Mouse (Mus musculus) liver, adult 2 months (tissue): ENCODE results near the gene Stard5. TPM values are rescaled to one million over a fixed set of nuclear protein-coding genes. Genes with fewer than 3 reads are reported as not detected.
A peak's percentile ranks its signal among the peaks of the same experiment; 100 is the strongest.

ENCODE experiments used
- DNase-seq: peaks from one replicate; pipeline ENCODE4 v3.0.0-alpha.2; 2011; ENCODE audit warnings: low read depth, low spot score; ENCODE audit errors: extremely low read depth
- H3K27ac ChIP-seq: fragments of 200-500 bp; replicated peaks from 2 replicates; pipeline ENCODE4 v1.5.1; 2012; ENCODE audit warnings: low read depth, mild to moderate bottlenecking, control low read depth, inconsistent platforms, low read length; ENCODE audit not compliant: insufficient read depth
- H3K27me3 ChIP-seq: fragments of 200-500 bp; 2 replicates; pipeline ENCODE4 v1.6.1; 2012; ENCODE audit warnings: mild to moderate bottlenecking, moderate library complexity, low read length, inconsistent platforms; ENCODE audit not compliant: control insufficient read depth, insufficient read depth
- H3K36me3 ChIP-seq: fragments of 200-500 bp; 2 replicates; pipeline ENCODE4 v1.6.1; 2012; ENCODE audit warnings: low read length, inconsistent platforms; ENCODE audit not compliant: control insufficient read depth, insufficient read depth
- H3K4me1 ChIP-seq: fragments of 200-500 bp; 2 replicates; pipeline ENCODE4 v1.6.1; 2011; ENCODE audit warnings: low read length; ENCODE audit not compliant: control insufficient read depth, insufficient read depth
- H3K4me3 ChIP-seq: fragments of 200-500 bp; 2 replicates; pipeline ENCODE4 v1.5.1; 2011; ENCODE audit warnings: low read depth, mild to moderate bottlenecking, control low read depth, low read length, moderate library complexity; ENCODE audit not compliant: insufficient read depth
- H3K79me2 ChIP-seq: fragments of 200-500 bp; 2 replicates; pipeline ENCODE4 v1.6.1; 2012; ENCODE audit warnings: inconsistent platforms, mild to moderate bottlenecking, low read length, moderate library complexity; ENCODE audit not compliant: control insufficient read depth, insufficient read depth
- H3K9ac ChIP-seq: fragments of 200-500 bp; 2 replicates; pipeline ENCODE4 v1.6.1; 2012; ENCODE audit warnings: low read depth, mild to moderate bottlenecking, control low read depth, inconsistent platforms, low read length
- CTCF ChIP-seq: fragments of 200-500 bp; IDR thresholded peaks from 2 replicates; pipeline ENCODE4 v1.5.1; 2011; ENCODE audit warnings: low read depth, low read length, control low read depth
- POLR2A ChIP-seq: fragments of 200-500 bp; IDR thresholded peaks from 2 replicates; pipeline ENCODE4 v1.6.1; 2011; ENCODE audit warnings: low read length, control low read depth; ENCODE audit not compliant: insufficient read depth; ENCODE audit errors: extremely low read depth
- WGBS: fragments of 180-500 bp; shearing (Covaris S2); methylation state at CpG from one replicate; pipeline ENCODE4 v1.1.7; 2018; 5-methylcytosine and 5-hydroxymethylcytosine counted together
- polyA plus RNA-seq: library from polyadenylated mRNA; depleted of rRNA; stranded (reverse); fragments of >200 nt; gene quantifications from 2 replicates; pipeline ENCODE4 v1.2.3, GENCODE M21; 2012
- total RNA-seq: library from RNA; depleted of rRNA; stranded (reverse); fragments of >200 nt; gene quantifications from 2 replicates; pipeline ENCODE4 v1.2.3, GENCODE M21; 2014

The Stard5 gene
- total and polyA plus RNA-seq, 2 experiments = 66.9 to 130 TPM

DNA sequence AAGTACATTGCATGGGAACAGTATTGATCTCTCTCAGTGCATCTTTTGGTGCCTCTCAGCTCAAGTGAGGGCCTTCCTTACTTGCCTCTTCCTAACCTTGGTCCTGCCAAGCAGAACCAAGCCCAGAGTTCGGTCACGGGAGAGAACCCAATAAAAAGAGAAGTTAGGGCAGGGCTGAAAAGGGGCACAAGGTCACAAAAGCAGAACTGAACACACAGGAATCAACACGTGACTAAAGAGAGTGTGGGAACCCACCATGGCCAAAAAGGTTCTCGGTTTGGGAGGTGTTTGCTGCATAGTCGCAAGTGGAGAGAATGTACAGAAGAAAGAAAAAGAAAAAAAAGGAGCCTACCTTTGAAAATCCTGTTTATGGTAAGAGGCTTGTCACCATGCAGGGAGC is 13.7 kb downstream of the Stard5 start:
- peaks cover 8% of the 10 kb centered on the region for H3K4me1 ChIP-seq
- no peaks in the 10 kb centered on the region for H3K27me3 ChIP-seq
- TF ChIP-seq POLR2A (no peak), CTCF (no peak)
- H3K79me2 ChIP-seq = no peaks in the 10 kb centered on the region
- 47% methylated on average over 5 of the region's 5 CpGs for WGBS
- H3K9ac ChIP-seq = no peak overlapping the region
- H3K4me3 ChIP-seq = no peak overlapping the region
- DNase-seq = no peak
- H3K36me3 ChIP-seq = peaks cover 23% of the 10 kb centered on the region
- H3K27ac ChIP-seq = no peak overlapping the region

DNA sequence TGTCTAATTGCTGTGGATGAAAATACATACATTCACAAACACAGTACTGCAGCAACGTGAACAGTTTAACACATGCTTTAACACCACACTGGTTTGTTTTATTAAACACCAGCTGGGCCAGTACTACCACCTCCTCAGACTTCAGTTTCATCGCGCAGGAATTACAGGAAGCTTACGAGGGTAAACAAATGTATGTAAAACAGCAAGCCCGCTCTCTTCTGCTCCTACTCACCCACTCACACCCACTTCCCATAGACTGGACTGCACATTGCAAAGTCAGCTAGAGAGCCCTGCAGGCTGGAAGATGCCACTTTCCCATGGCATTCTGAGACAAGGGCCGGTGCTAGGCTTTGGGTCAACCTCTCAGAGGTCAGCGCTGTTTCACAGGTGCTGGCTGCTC is 17.0 kb downstream of the Stard5 start:
- Histone ChIP-seq H3K9ac (no peak overlapping the region), H3K36me3 (no peaks in the 10 kb centered on the region), H3K27ac (0 out of 2 replicates have a peak overlapping the region, but pooled peaks have one; percentile 14), H3K4me1 (peaks cover 20% of the 10 kb centered on the region), H3K79me2 (no peaks in the 10 kb centered on the region), H3K27me3 (no peaks in the 10 kb centered on the region), H3K4me3 (no peak overlapping the region)
- TF ChIP-seq POLR2A = no peak
- TF ChIP-seq CTCF = no peak
- WGBS = 79% methylated on average over 7 of the region's 7 CpGs
- DNase-seq = no peak

DNA sequence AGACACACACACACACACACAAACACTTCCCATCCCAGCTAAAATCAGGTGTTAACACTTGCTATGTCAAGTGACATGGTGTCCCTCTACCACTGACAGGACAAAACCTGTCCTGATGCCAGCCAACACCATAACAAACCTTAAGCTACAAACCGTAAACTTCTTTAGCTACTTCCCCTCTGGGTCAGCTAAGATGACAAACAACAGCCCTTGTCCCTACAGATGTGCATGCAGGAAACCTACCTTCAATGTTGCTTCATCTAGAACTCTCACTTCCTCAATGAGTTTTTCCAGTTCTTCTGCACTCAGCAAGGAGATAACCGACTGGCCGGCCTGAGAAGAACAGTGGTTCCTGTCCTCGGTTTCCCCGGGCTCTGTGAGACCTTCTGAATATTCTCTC is 18.9 kb downstream of the Stard5 start:
- H3K79me2 ChIP-seq = no peaks in the 10 kb centered on the region
- no peaks in the 10 kb centered on the region for H3K36me3 ChIP-seq
- DNase-seq = no peak
- TF ChIP-seq CTCF = no peak
- TF ChIP-seq POLR2A = no peak
- no peaks in the 10 kb centered on the region for H3K27me3 ChIP-seq
- peaks cover 22% of the 10 kb centered on the region for H3K4me1 ChIP-seq
- WGBS = 82% methylated on average over 5 of the region's 5 CpGs
- no peak overlapping the region for H3K9ac ChIP-seq
- no peak overlapping the region for H3K4me3 ChIP-seq
- 0 out of 2 replicates have a peak overlapping the region, but pooled peaks have one; percentile 48 for H3K27ac ChIP-seq

DNA sequence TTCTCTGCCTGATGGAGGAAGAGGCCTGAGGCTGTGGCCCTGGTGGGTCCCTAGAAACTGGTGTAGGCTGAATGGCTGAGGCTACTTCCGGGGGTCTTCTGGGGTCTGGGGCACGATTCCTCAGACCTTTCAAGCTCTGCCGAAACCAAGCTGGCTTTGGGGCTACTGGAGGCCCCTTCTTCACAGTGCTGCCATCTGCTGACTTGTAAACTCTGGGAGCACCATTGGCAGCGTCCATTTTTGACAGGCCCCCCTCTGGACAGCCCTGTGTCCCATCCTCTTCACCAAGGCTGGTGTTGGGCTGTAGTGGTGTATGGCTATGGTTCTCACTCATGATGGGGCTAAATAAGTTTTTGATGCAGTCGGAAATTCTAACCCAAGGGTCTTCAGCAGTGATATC is 20.7 kb downstream of the Stard5 start:
- DNase-seq = no peak
- Histone ChIP-seq H3K27ac (no peak overlapping the region), H3K4me1 (peaks cover 22% of the 10 kb centered on the region), H3K9ac (no peak overlapping the region), H3K4me3 (no peak overlapping the region), H3K79me2 (no peaks in the 10 kb centered on the region), H3K36me3 (no peaks in the 10 kb centered on the region), H3K27me3 (no peaks in the 10 kb centered on the region)
- 86% methylated on average over 5 of the region's 5 CpGs for WGBS
- TF ChIP-seq CTCF (no peak), POLR2A (no peak)

DNA sequence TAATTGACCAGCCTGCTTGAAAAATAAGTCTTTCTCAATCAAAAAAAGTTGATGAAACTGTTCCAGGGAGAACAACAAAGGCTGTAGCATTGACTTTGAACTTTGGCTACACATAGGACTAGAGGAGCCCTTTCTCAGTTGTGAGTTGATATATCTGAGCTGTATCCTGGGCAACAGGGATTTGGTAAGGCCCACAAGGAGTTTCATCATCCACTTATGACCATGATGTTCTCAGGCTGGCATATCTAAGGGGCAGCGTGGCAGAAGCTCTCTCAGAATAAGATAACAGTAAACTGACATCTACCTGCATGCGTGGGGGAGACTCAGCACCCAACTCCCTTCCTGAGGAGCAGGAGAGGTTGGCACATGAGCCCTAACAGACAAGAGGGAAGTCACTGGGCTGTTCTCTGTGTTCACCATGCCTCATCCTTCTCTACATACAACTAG is 21.9 kb downstream of the Stard5 start:
- Histone ChIP-seq H3K27me3 (no peaks in the 10 kb centered on the region), H3K9ac (no peak overlapping the region), H3K4me1 (peaks cover 22% of the 10 kb centered on the region), H3K79me2 (no peaks in the 10 kb centered on the region), H3K27ac (peak overlapping the region; percentile 3), H3K36me3 (no peaks in the 10 kb centered on the region), H3K4me3 (peak overlapping the region; percentile 3; the same call in 1 of the 2 replicates)
- TF ChIP-seq CTCF = no peak
- WGBS = 35% methylated on average over 2 of the region's 2 CpGs
- DNase-seq = peak; percentile 89

DNA sequence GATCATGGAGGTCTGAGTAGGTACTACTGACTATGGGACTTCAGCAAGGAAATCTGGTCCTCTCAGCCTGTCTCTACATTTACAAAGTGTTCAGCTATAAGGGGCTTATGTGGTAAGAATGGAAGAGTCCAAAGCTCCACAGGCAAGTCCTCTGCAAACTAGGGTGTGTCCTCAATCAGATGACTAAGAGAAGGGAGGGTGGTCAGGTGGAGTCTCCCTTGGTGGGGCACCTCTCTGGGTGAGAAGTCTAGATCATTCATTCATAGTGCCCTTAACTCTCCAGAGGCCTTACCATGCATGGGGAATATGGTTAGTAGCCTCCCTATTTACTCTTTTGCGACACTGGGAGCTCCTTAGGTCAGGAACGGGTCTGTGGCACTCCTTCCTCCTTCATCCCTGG is 22.4 kb downstream of the Stard5 start:
- WGBS = 74% methylated on average over 2 of the region's 2 CpGs
- Histone ChIP-seq H3K79me2 (no peaks in the 10 kb centered on the region), H3K36me3 (no peaks in the 10 kb centered on the region), H3K27me3 (no peaks in the 10 kb centered on the region), H3K4me1 (peaks cover 22% of the 10 kb centered on the region), H3K9ac (0 out of 2 replicates have a peak overlapping the region, but pooled peaks have one; percentile 11), H3K27ac (peak overlapping the region; percentile 43), H3K4me3 (peak overlapping the region; percentile 53)
- no peak for TF ChIP-seq CTCF
- no peak for DNase-seq
